Mouse (Mus musculus): ENCODE measurements around the gene Armh2. TPM values are rescaled to one million over a fixed set of nuclear protein-coding genes. Genes with fewer than 3 reads are reported as not detected.

Armh2 gene
- polyA plus RNA-seq (2014; fragmentation: Nextera tagmentation; extraction: Ambion mirVana): not detected in 2 replicates

GRCm38 (mm10) chr13:24741028-24741427 lies at the start of gene Armh2:
Gene Armh2 (plus strand): TSS chr13:24741232.
- no peak within 1 kb of the TSS for H3K27ac ChIP-seq
- H3K36me3 ChIP-seq (replicated peaks; ENCODE audit: control insufficient read depth, insufficient read depth): no peaks in the 10 kb centered on the region
- H3K27me3 ChIP-seq (ENCODE audit: control insufficient read depth, insufficient read depth, low read length): no peaks in the 10 kb centered on the region
- DNase-seq (ENCODE audit: low spot score): no peak
- no peak for ATAC-seq (ENCODE audit: low FRiP score)
- H3K4me2 ChIP-seq (replicated peaks): no peak within 1 kb of the TSS
- H3K9ac ChIP-seq: no peak within 1 kb of the TSS
- no peaks in the 10 kb centered on the region for H3K9me3 ChIP-seq (ENCODE audit: control insufficient read depth, low read length)
- H3K4me1 ChIP-seq (replicated peaks; ENCODE audit: control insufficient read depth, insufficient read depth, low read length): no peaks in the 10 kb centered on the region
- WGBS: 81% methylated on average over 10 of the region's 10 CpGs
- no peak within 1 kb of the TSS for H3K4me3 ChIP-seq (replicated peaks; ENCODE audit: low read length)

- no peak for DNase-seq (ENCODE audit: low spot score)
- Histone ChIP-seq H3K4me2 (replicated peaks) (no peak overlapping the region), H3K4me1 (replicated peaks; ENCODE audit: control insufficient read depth, insufficient read depth, low read length) (no peaks in the 10 kb centered on the region), H3K27me3 (ENCODE audit: control insufficient read depth, insufficient read depth, low read length) (no peaks in the 10 kb centered on the region), H3K4me3 (replicated peaks; ENCODE audit: low read length) (no peak overlapping the region), H3K36me3 (replicated peaks; ENCODE audit: control insufficient read depth, insufficient read depth) (peaks cover 38% of the 10 kb centered on the region), H3K9me3 (ENCODE audit: control insufficient read depth, low read length) (no peaks in the 10 kb centered on the region), H3K9ac (no peak overlapping the region), H3K27ac (no peak overlapping the region)
- 85% methylated on average over 7 of the region's 7 CpGs for WGBS
- ATAC-seq (ENCODE audit: low FRiP score): no peak
These were observed 47.7 kb upstream of the Armh2 start for GRCm38 (mm10) chr13:24693312-24693711.

GRCm38 (mm10) chr13:24698746-24699145 lies 42.3 kb upstream of the Armh2 start:
- no peak for DNase-seq (ENCODE audit: low spot score)

GRCm38 (mm10) chr13:24702128-24702527 lies 38.9 kb upstream of the Armh2 start:
- Histone ChIP-seq H3K9ac (no peak overlapping the region), H3K4me1 (replicated peaks; ENCODE audit: control insufficient read depth, insufficient read depth, low read length) (no peaks in the 10 kb centered on the region), H3K36me3 (replicated peaks; ENCODE audit: control insufficient read depth, insufficient read depth) (peaks cover 45% of the 10 kb centered on the region), H3K4me2 (replicated peaks) (no peak overlapping the region), H3K27me3 (ENCODE audit: control insufficient read depth, insufficient read depth, low read length) (no peaks in the 10 kb centered on the region), H3K9me3 (ENCODE audit: control insufficient read depth, low read length) (no peaks in the 10 kb centered on the region), H3K27ac (no peak overlapping the region), H3K4me3 (replicated peaks; ENCODE audit: low read length) (no peak overlapping the region)
- ATAC-seq (ENCODE audit: low FRiP score) (no peak), DNase-seq (ENCODE audit: low spot score) (no peak)
- WGBS: 84% methylated on average over 5 of the region's 5 CpGs

More at GRCm38 (mm10) chr13:24698746-24699145, 42.3 kb upstream of the Armh2 start:
- no peak overlapping the region for H3K4me3 ChIP-seq (replicated peaks; ENCODE audit: low read length)
- H3K9ac ChIP-seq: no peak overlapping the region
- H3K36me3 ChIP-seq (replicated peaks; ENCODE audit: control insufficient read depth, insufficient read depth): peaks cover 69% of the 10 kb centered on the region
- no peaks in the 10 kb centered on the region for H3K9me3 ChIP-seq (ENCODE audit: control insufficient read depth, low read length)
- no peak for ATAC-seq (ENCODE audit: low FRiP score)
- no peak overlapping the region for H3K4me2 ChIP-seq (replicated peaks)
- no peaks in the 10 kb centered on the region for H3K27me3 ChIP-seq (ENCODE audit: control insufficient read depth, insufficient read depth, low read length)
- H3K27ac ChIP-seq: no peak overlapping the region
- no peaks in the 10 kb centered on the region for H3K4me1 ChIP-seq (replicated peaks; ENCODE audit: control insufficient read depth, insufficient read depth, low read length)
- WGBS: 90% methylated on average over 4 of the region's 4 CpGs

- WGBS: 70% methylated on average over 12 of the region's 12 CpGs
- H3K4me3 ChIP-seq (replicated peaks; ENCODE audit: low read length): no peak overlapping the region
- H3K27me3 ChIP-seq (ENCODE audit: control insufficient read depth, insufficient read depth, low read length): no peaks in the 10 kb centered on the region
- H3K4me1 ChIP-seq (replicated peaks; ENCODE audit: control insufficient read depth, insufficient read depth, low read length): no peaks in the 10 kb centered on the region
- no peak overlapping the region for H3K4me2 ChIP-seq (replicated peaks)
- no peak overlapping the region for H3K27ac ChIP-seq
- no peaks in the 10 kb centered on the region for H3K9me3 ChIP-seq (ENCODE audit: control insufficient read depth, low read length)
- ATAC-seq (ENCODE audit: low FRiP score) (no peak), DNase-seq (ENCODE audit: low spot score) (no peak)
- H3K9ac ChIP-seq: no peak overlapping the region
- peaks cover 30% of the 10 kb centered on the region for H3K36me3 ChIP-seq (replicated peaks; ENCODE audit: control insufficient read depth, insufficient read depth)
These were observed 31.2 kb upstream of the Armh2 start for GRCm38 (mm10) chr13:24709656-24710396.

- Histone ChIP-seq H3K9me3 (ENCODE audit: control insufficient read depth, low read length) (no peaks in the 10 kb centered on the region), H3K36me3 (replicated peaks; ENCODE audit: control insufficient read depth, insufficient read depth) (peaks cover 36% of the 10 kb centered on the region), H3K4me1 (replicated peaks; ENCODE audit: control insufficient read depth, insufficient read depth, low read length) (no peaks in the 10 kb centered on the region), H3K4me3 (replicated peaks; ENCODE audit: low read length) (no peak overlapping the region), H3K4me2 (replicated peaks) (no peak overlapping the region), H3K27me3 (ENCODE audit: control insufficient read depth, insufficient read depth, low read length) (no peaks in the 10 kb centered on the region), H3K9ac (no peak overlapping the region), H3K27ac (peak overlapping the region; percentile 29; the same call in 1 of the 2 replicates)
- no peak for DNase-seq (ENCODE audit: low spot score)
- WGBS: 58% methylated on average over 7 of the region's 7 CpGs
- no peak for ATAC-seq (ENCODE audit: low FRiP score)
These were observed 30.1 kb upstream of the Armh2 start for GRCm38 (mm10) chr13:24710968-24711367.

- no peaks in the 10 kb centered on the region for H3K4me1 ChIP-seq (replicated peaks; ENCODE audit: control insufficient read depth, insufficient read depth, low read length)
- WGBS: 82% methylated on average over 7 of the region's 7 CpGs
- H3K27ac ChIP-seq: no peak overlapping the region
- no peak overlapping the region for H3K4me3 ChIP-seq (replicated peaks; ENCODE audit: low read length)
- H3K4me2 ChIP-seq (replicated peaks): no peak overlapping the region
- no peak overlapping the region for H3K9ac ChIP-seq
- peaks cover 52% of the 10 kb centered on the region for H3K36me3 ChIP-seq (replicated peaks; ENCODE audit: control insufficient read depth, insufficient read depth)
- DNase-seq (ENCODE audit: low spot score) (no peak), ATAC-seq (ENCODE audit: low FRiP score) (no peak)
- no peaks in the 10 kb centered on the region for H3K27me3 ChIP-seq (ENCODE audit: control insufficient read depth, insufficient read depth, low read length)
- H3K9me3 ChIP-seq (ENCODE audit: control insufficient read depth, low read length): no peaks in the 10 kb centered on the region
These were observed 28.4 kb upstream of the Armh2 start for GRCm38 (mm10) chr13:24712581-24713130.

GRCm38 (mm10) chr13:24713434-24714000 lies 27.5 kb upstream of the Armh2 start:
- Histone ChIP-seq H3K4me2 (replicated peaks) (peak overlapping the region; percentile 33; the same call in 1 of the 2 replicates), H3K9ac (no peak overlapping the region), H3K36me3 (replicated peaks; ENCODE audit: control insufficient read depth, insufficient read depth) (peaks cover 60% of the 10 kb centered on the region), H3K4me1 (replicated peaks; ENCODE audit: control insufficient read depth, insufficient read depth, low read length) (no peaks in the 10 kb centered on the region), H3K27ac (no peak overlapping the region), H3K4me3 (replicated peaks; ENCODE audit: low read length) (no peak overlapping the region), H3K9me3 (ENCODE audit: control insufficient read depth, low read length) (no peaks in the 10 kb centered on the region), H3K27me3 (ENCODE audit: control insufficient read depth, insufficient read depth, low read length) (no peaks in the 10 kb centered on the region)
- ATAC-seq (ENCODE audit: low FRiP score) (peak; percentile 85), DNase-seq (ENCODE audit: low spot score) (peak; percentile 89)
- WGBS: 8% methylated on average over 16 of the region's 16 CpGs

- ATAC-seq (ENCODE audit: low FRiP score) (no peak), DNase-seq (ENCODE audit: low spot score) (no peak)
- Histone ChIP-seq H3K27me3 (ENCODE audit: control insufficient read depth, insufficient read depth, low read length) (no peaks in the 10 kb centered on the region), H3K36me3 (replicated peaks; ENCODE audit: control insufficient read depth, insufficient read depth) (peaks cover 65% of the 10 kb centered on the region), H3K4me2 (replicated peaks) (no peak overlapping the region), H3K9me3 (ENCODE audit: control insufficient read depth, low read length) (no peaks in the 10 kb centered on the region), H3K9ac (no peak overlapping the region), H3K4me1 (replicated peaks; ENCODE audit: control insufficient read depth, insufficient read depth, low read length) (no peaks in the 10 kb centered on the region), H3K27ac (no peak overlapping the region), H3K4me3 (replicated peaks; ENCODE audit: low read length) (no peak overlapping the region)
- WGBS: 77% methylated on average over 9 of the region's 9 CpGs
These were observed 26.6 kb upstream of the Armh2 start for GRCm38 (mm10) chr13:24714360-24714885.
